Mouse (Mus musculus) lung, adult 2 months (tissue): ENCODE data around the gene Copg1. TPM values are rescaled to one million over a fixed set of nuclear protein-coding genes. Genes with fewer than 3 reads are reported as not detected.
A peak's percentile ranks its signal among the peaks of the same experiment; 100 is the strongest.

Experiments
- DNase-seq: peaks from one replicate; pipeline ENCODE4 v3.0.0; 2022
- H3K4me1 ChIP-seq: fragments of 200-500 bp; 2 replicates; pipeline ENCODE4 v1.6.1; 2011; ENCODE audit warnings: low read length; ENCODE audit not compliant: control insufficient read depth, insufficient read depth
- H3K4me3 ChIP-seq: fragments of 200-500 bp; replicated peaks from 2 replicates; pipeline ENCODE3; 2011; ENCODE audit warnings: low read depth, mild to moderate bottlenecking, control low read depth, low read length; ENCODE audit errors: extremely low read depth
- CTCF ChIP-seq: fragments of 200-500 bp; IDR thresholded peaks from 2 replicates; pipeline ENCODE4 v1.5.1; 2011; ENCODE audit warnings: mild to moderate bottlenecking, low read length, control low read depth; ENCODE audit not compliant: insufficient read depth
- POLR2A ChIP-seq: fragments of 200-500 bp; IDR thresholded peaks from 2 replicates; pipeline ENCODE4 v1.6.1; 2011; ENCODE audit warnings: low read depth, mild to moderate bottlenecking, control low read depth, low read length, borderline replicate concordance; ENCODE audit errors: extremely low read depth
- WGBS: fragments of 180-500 bp; shearing (Covaris S2); methylation state at CpG from one replicate; pipeline ENCODE4 v1.1.7; 2018; 5-methylcytosine and 5-hydroxymethylcytosine counted together
- polyA plus RNA-seq: library from polyadenylated mRNA; depleted of rRNA; stranded (reverse); fragments of >200 nt; gene quantifications from 2 replicates; pipeline ENCODE4 v1.2.3, GENCODE M21; 2012

The Copg1 gene
- polyA plus RNA-seq, 1 experiment, result 56.2 TPM

GRCm38 (mm10) chr6:87909181-87909580 lies 21.6 kb downstream of the Copg1 start:
- no peak for TF ChIP-seq POLR2A
- TF ChIP-seq CTCF, result no peak
- Histone ChIP-seq H3K4me3 (no peak overlapping the region), H3K4me1 (no peaks in the 10 kb centered on the region)
- DNase-seq, result no peak
- whole genome bisulfite sequencing, result 81% methylated on average over 6 of the region's 6 CpGs

GRCm38 (mm10) chr6:87911559-87911958 lies 23.9 kb downstream of the Copg1 start:
- DNase-seq, result no peak
- H3K4me3 ChIP-seq, result no peak overlapping the region
- TF ChIP-seq POLR2A (no peak), CTCF (no peak)
- WGBS, result 80% methylated on average over 6 of the region's 6 CpGs
- no peaks in the 10 kb centered on the region for H3K4me1 ChIP-seq

GRCm38 (mm10) chr6:87913661-87914325 lies 26.2 kb downstream of the Copg1 start, which contains the start of gene Hmces:
Gene Hmces, plus strand, starts transcription at chr6:87913935.
- DNase-seq, result peak; percentile 79

GRCm38 (mm10) chr6:87914326-87915102 lies 26.9 kb downstream of the Copg1 start:
- no peak for TF ChIP-seq POLR2A
- TF ChIP-seq CTCF, result no peak
- 5% methylated on average over 35 of the region's 35 CpGs for WGBS
- peak; percentile 57 for DNase-seq
- Histone ChIP-seq H3K4me1 (no peaks in the 10 kb centered on the region), H3K4me3 (peak overlapping the region; percentile 80)

More at GRCm38 (mm10) chr6:87913661-87914325, 26.2 kb downstream of the Copg1 start, which contains the start of gene Hmces:
- 1% methylated on average over 62 of the region's 62 CpGs for WGBS
- TF ChIP-seq POLR2A, result peak; percentile 56; the same call in 1 of the 2 replicates
- TF ChIP-seq CTCF, result no peak
- Histone ChIP-seq H3K4me3 (peak within 1 kb of the TSS; percentile 80), H3K4me1 (no peaks in the 10 kb centered on the region)

- TF ChIP-seq POLR2A (no peak), CTCF (no peak)
- WGBS, result 53% methylated on average over 5 of the region's 5 CpGs
- DNase-seq, result no peak
- Histone ChIP-seq H3K4me3 (no peak overlapping the region), H3K4me1 (no peaks in the 10 kb centered on the region)
These were observed 28.3 kb downstream of the Copg1 start for GRCm38 (mm10) chr6:87915939-87916338.

GRCm38 (mm10) chr6:87921201-87921600 lies 33.6 kb downstream of the Copg1 start:
- DNase-seq, result no peak
- TF ChIP-seq POLR2A, result no peak
- TF ChIP-seq CTCF, result no peak
- H3K4me3 ChIP-seq, result no peak overlapping the region
- H3K4me1 ChIP-seq, result no peaks in the 10 kb centered on the region
- 89% methylated on average over 4 of the region's 4 CpGs for WGBS

- TF ChIP-seq CTCF (no peak), POLR2A (no peak)
- DNase-seq, result no peak
- no peaks in the 10 kb centered on the region for H3K4me1 ChIP-seq
- H3K4me3 ChIP-seq, result no peak overlapping the region
- WGBS, result 69% methylated on average over 1 of the region's 1 CpGs
These were observed 36.0 kb downstream of the Copg1 start for GRCm38 (mm10) chr6:87923624-87924023.

- Histone ChIP-seq H3K4me1 (no peaks in the 10 kb centered on the region), H3K4me3 (no peak overlapping the region)
- 57% methylated on average over 5 of the region's 5 CpGs for WGBS
- TF ChIP-seq POLR2A (no peak), CTCF (no peak)
- DNase-seq, result no peak
These were observed 47.4 kb downstream of the Copg1 start for GRCm38 (mm10) chr6:87935037-87935436.

- 57% methylated on average over 19 of the region's 19 CpGs for WGBS
- H3K4me3 ChIP-seq, result no peak overlapping the region
- no peak for TF ChIP-seq POLR2A
- TF ChIP-seq CTCF, result no peak
- no peaks in the 10 kb centered on the region for H3K4me1 ChIP-seq
- no peak for DNase-seq
These were observed 49.7 kb downstream of the Copg1 start for GRCm38 (mm10) chr6:87937178-87937788.
